Mouse (Mus musculus): ENCODE data around the gene Nlgn3. TPM values are rescaled to one million over a fixed set of nuclear protein-coding genes. Genes with fewer than 3 reads are reported as not detected.
"Not testable (repeated sequence)": the region's sequence is repeated elsewhere in the genome, so short reads cannot be mapped to it uniquely, and the experiment has no call there.

Nlgn3 gene
- polyA plus RNA-seq, 1 experiment from 2014 or later = 24.2 TPM

DNA sequence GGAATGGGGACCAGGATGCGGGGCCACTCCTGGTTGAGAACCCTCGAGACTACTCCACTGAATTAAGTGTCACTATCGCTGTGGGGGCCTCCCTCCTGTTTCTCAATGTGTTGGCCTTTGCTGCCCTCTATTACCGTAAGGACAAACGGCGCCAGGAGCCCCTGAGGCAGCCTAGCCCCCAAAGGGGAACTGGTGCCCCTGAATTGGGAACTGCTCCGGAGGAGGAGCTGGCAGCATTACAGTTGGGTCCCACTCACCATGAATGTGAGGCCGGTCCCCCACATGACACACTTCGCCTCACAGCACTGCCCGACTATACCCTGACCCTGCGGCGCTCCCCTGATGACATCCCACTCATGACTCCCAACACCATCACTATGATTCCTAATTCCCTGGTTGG lies 20.8 kb downstream of the Nlgn3 start:
- H3K9ac ChIP-seq (ENCODE audit: low read length) = no peak overlapping the region
- no peak for ATAC-seq (ENCODE audit: low FRiP score)
- H3K27me3 ChIP-seq (ENCODE audit: control insufficient read depth, insufficient read depth, low read length) = no peaks in the 10 kb centered on the region
- H3K4me1 ChIP-seq (ENCODE audit: control insufficient read depth, insufficient read depth, low read length) = no peaks in the 10 kb centered on the region
- no peak overlapping the region for H3K4me3 ChIP-seq (ENCODE audit: low read depth, low read length)
- no peaks in the 10 kb centered on the region for H3K9me3 ChIP-seq (ENCODE audit: control insufficient read depth, low read length)
- H3K27ac ChIP-seq (ENCODE audit: low read depth, low read length) = no peak overlapping the region
- no peak for DNase-seq (ENCODE audit: low spot score, missing footprints)
- no peaks in the 10 kb centered on the region for H3K36me3 ChIP-seq (ENCODE audit: control insufficient read depth, insufficient read depth, low read length)
- no peak overlapping the region for H3K4me2 ChIP-seq
- 93% methylated on average over 12 of the region's 12 CpGs for whole genome bisulfite sequencing

- peak; percentile 83 for DNase-seq (ENCODE audit: low spot score, missing footprints)
- 65% methylated on average over 8 of the region's 8 CpGs for WGBS
- ATAC-seq (ENCODE audit: low FRiP score) = no peak
These were observed 27.3 kb downstream of the Nlgn3 start for GRCm38 (mm10) chrX:101325989-101326899.

DNA sequence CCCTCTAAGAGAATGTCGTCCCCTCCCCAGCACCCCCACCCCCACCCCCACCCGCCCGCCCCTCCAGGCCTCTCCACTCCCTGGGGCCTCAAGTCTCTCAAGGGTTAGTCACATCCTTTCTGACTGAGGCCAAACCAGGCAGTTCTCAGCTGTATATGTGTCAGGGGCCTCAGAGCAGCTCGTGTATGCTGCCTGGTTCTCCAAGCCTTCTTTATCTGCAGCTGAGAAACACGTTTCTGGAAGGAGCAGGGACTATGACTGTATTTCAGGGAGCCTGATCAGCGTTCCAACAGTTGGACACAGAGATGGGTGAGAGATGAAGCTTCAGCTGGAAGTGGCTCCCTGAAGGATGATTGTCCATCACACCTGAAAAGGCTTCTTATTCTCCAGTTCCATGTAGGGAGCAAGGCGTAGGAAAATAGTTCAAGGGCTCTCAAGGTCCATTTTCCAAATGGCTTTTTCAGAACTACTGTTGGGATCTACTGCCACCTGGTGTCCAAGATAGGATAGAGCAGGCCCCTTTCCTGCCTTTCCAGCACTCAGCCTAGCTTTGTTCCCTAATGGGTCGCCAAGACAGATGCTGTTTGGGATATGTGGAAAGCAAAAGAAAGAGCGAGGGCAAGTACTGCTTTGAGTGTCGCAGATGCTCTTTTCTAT lies 30.5 kb downstream of the Nlgn3 start:
- H3K36me3 ChIP-seq (ENCODE audit: control insufficient read depth, insufficient read depth, low read length) = no peaks in the 10 kb centered on the region
- ATAC-seq (ENCODE audit: low FRiP score) = no peak
- peak; percentile 96 for DNase-seq (ENCODE audit: low spot score, missing footprints)
- no peak overlapping the region for H3K9ac ChIP-seq (ENCODE audit: low read length)
- H3K27me3 ChIP-seq (ENCODE audit: control insufficient read depth, insufficient read depth, low read length) = no peaks in the 10 kb centered on the region
- H3K4me2 ChIP-seq = no peak overlapping the region
- WGBS = 25% methylated on average over 10 of the region's 10 CpGs
- H3K9me3 ChIP-seq (ENCODE audit: control insufficient read depth, low read length) = no peaks in the 10 kb centered on the region
- H3K4me1 ChIP-seq (ENCODE audit: control insufficient read depth, insufficient read depth, low read length) = no peaks in the 10 kb centered on the region; the same call in 1 of the 2 replicates
- H3K27ac ChIP-seq (ENCODE audit: low read depth, low read length) = no peak overlapping the region
- H3K4me3 ChIP-seq (ENCODE audit: low read depth, low read length) = no peak overlapping the region

More at GRCm38 (mm10) chrX:101325989-101326899, 27.3 kb downstream of the Nlgn3 start:
- Histone ChIP-seq H3K9me3 (ENCODE audit: control insufficient read depth, low read length) (no peaks in the 10 kb centered on the region), H3K4me1 (ENCODE audit: control insufficient read depth, insufficient read depth, low read length) (no peaks in the 10 kb centered on the region), H3K9ac (ENCODE audit: low read length) (no peak overlapping the region), H3K27me3 (ENCODE audit: control insufficient read depth, insufficient read depth, low read length) (no peaks in the 10 kb centered on the region), H3K4me3 (ENCODE audit: low read depth, low read length) (no peak overlapping the region), H3K36me3 (ENCODE audit: control insufficient read depth, insufficient read depth, low read length) (no peaks in the 10 kb centered on the region), H3K27ac (ENCODE audit: low read depth, low read length) (no peak overlapping the region), H3K4me2 (no peak overlapping the region)

GRCm38 (mm10) chrX:101332031-101332374 lies 33.0 kb downstream of the Nlgn3 start:
- no peaks in the 10 kb centered on the region; the same call in 1 of the 2 replicates for H3K4me1 ChIP-seq (ENCODE audit: control insufficient read depth, insufficient read depth, low read length)
- peak overlapping the region; percentile 64 for H3K9ac ChIP-seq (ENCODE audit: low read length)
- peak overlapping the region; percentile 21 for H3K4me3 ChIP-seq (ENCODE audit: low read depth, low read length)
- H3K27ac ChIP-seq (ENCODE audit: low read depth, low read length) = peak overlapping the region; percentile 77
- H3K36me3 ChIP-seq (ENCODE audit: control insufficient read depth, insufficient read depth, low read length) = no peaks in the 10 kb centered on the region
- no peaks in the 10 kb centered on the region for H3K9me3 ChIP-seq (ENCODE audit: control insufficient read depth, low read length)
- WGBS = 50% methylated on average over 9 of the region's 9 CpGs
- no peaks in the 10 kb centered on the region for H3K27me3 ChIP-seq (ENCODE audit: control insufficient read depth, insufficient read depth, low read length)
- H3K4me2 ChIP-seq = peak overlapping the region; percentile 42
- ATAC-seq (ENCODE audit: low FRiP score) = peak; percentile 30
- DNase-seq (ENCODE audit: low spot score, missing footprints) = no peak

- DNase-seq (ENCODE audit: low spot score, missing footprints) = peak; percentile 95
These were observed 33.6 kb downstream of the Nlgn3 start for GRCm38 (mm10) chrX:101332375-101333211.

DNA sequence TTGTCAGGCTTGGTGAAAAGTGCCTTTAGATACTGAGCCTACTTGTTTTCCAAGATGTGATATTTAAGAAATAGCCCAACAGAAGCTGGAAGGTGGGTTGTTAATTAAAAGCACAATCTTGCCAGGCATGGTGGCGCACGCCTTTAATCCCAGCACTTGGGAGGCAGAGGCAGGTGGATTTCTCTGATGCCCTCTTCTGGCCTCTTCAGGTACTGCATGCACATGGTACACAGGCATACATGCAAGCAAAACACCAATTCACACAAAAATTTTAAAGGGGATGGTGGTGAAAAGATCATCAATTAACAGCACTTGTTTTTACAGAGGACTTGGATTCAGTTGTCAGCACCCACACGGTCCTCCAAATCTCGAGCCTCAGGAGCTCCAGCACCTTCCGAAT lies 35.6 kb downstream of the Nlgn3 start:
- no peak for DNase-seq (ENCODE audit: low spot score, missing footprints)

More at GRCm38 (mm10) chrX:101332375-101333211, 33.6 kb downstream of the Nlgn3 start:
- peak; percentile 96 for ATAC-seq (ENCODE audit: low FRiP score)
- H3K4me2 ChIP-seq = peak overlapping the region; percentile 48
- H3K9ac ChIP-seq (ENCODE audit: low read length) = peak overlapping the region; percentile 64
- peak overlapping the region; percentile 31 for H3K4me3 ChIP-seq (ENCODE audit: low read depth, low read length)
- 20% methylated on average over 29 of the region's 49 CpGs for WGBS
- H3K4me1 ChIP-seq (ENCODE audit: control insufficient read depth, insufficient read depth, low read length) = no peaks in the 10 kb centered on the region; the same call in 1 of the 2 replicates
- H3K27me3 ChIP-seq (ENCODE audit: control insufficient read depth, insufficient read depth, low read length) = no peaks in the 10 kb centered on the region
- H3K27ac ChIP-seq (ENCODE audit: low read depth, low read length) = peak overlapping the region; percentile 77
- H3K36me3 ChIP-seq (ENCODE audit: control insufficient read depth, insufficient read depth, low read length) = no peaks in the 10 kb centered on the region
- no peaks in the 10 kb centered on the region for H3K9me3 ChIP-seq (ENCODE audit: control insufficient read depth, low read length)

GRCm38 (mm10) chrX:101338666-101339065 lies 39.7 kb downstream of the Nlgn3 start:
- ATAC-seq (ENCODE audit: low FRiP score) = no peak
- 56% methylated on average over 4 of the region's 4 CpGs for WGBS
- H3K27ac ChIP-seq (ENCODE audit: low read depth, low read length) = no peak overlapping the region

More for the DNA sequence above, 35.6 kb downstream of the Nlgn3 start:
- no peak for ATAC-seq (ENCODE audit: low FRiP score)
- Histone ChIP-seq H3K27ac (ENCODE audit: low read depth, low read length) (no peak overlapping the region), H3K4me1 (ENCODE audit: control insufficient read depth, insufficient read depth, low read length) (no peaks in the 10 kb centered on the region; the same call in 1 of the 2 replicates), H3K4me3 (ENCODE audit: low read depth, low read length) (no peak overlapping the region), H3K4me2 (no peak overlapping the region), H3K36me3 (ENCODE audit: control insufficient read depth, insufficient read depth, low read length) (no peaks in the 10 kb centered on the region), H3K27me3 (ENCODE audit: control insufficient read depth, insufficient read depth, low read length) (no peaks in the 10 kb centered on the region), H3K9me3 (ENCODE audit: control insufficient read depth, low read length) (no peaks in the 10 kb centered on the region), H3K9ac (ENCODE audit: low read length) (no peak overlapping the region)
- 86% methylated on average over 5 of the region's 5 CpGs for WGBS

GRCm38 (mm10) chrX:101342837-101343236 lies 43.9 kb downstream of the Nlgn3 start:
- not testable (repeated sequence) for DNase-seq (ENCODE audit: low spot score, missing footprints); H3K36me3 ChIP-seq (ENCODE audit: control insufficient read depth, insufficient read depth, low read length); H3K4me1 ChIP-seq (ENCODE audit: control insufficient read depth, insufficient read depth, low read length); H3K9me3 ChIP-seq (ENCODE audit: control insufficient read depth, low read length); H3K4me2 ChIP-seq; H3K4me3 ChIP-seq (ENCODE audit: low read depth, low read length); H3K27me3 ChIP-seq (ENCODE audit: control insufficient read depth, insufficient read depth, low read length); ATAC-seq (ENCODE audit: low FRiP score); H3K9ac ChIP-seq (ENCODE audit: low read length); H3K27ac ChIP-seq (ENCODE audit: low read depth, low read length)
- WGBS = 73% methylated on average over 2 of the region's 2 CpGs

More at GRCm38 (mm10) chrX:101338666-101339065, 39.7 kb downstream of the Nlgn3 start:
- no peak overlapping the region for H3K4me3 ChIP-seq (ENCODE audit: low read depth, low read length)
- no peak for DNase-seq (ENCODE audit: low spot score, missing footprints)
- H3K27me3 ChIP-seq (ENCODE audit: control insufficient read depth, insufficient read depth, low read length) = no peaks in the 10 kb centered on the region
- H3K36me3 ChIP-seq (ENCODE audit: control insufficient read depth, insufficient read depth, low read length) = no peaks in the 10 kb centered on the region
- no peak overlapping the region for H3K9ac ChIP-seq (ENCODE audit: low read length)
- no peaks in the 10 kb centered on the region for H3K4me1 ChIP-seq (ENCODE audit: control insufficient read depth, insufficient read depth, low read length)
- no peaks in the 10 kb centered on the region for H3K9me3 ChIP-seq (ENCODE audit: control insufficient read depth, low read length)
- H3K4me2 ChIP-seq = no peak overlapping the region
